Mouse (Mus musculus): ENCODE results near the gene Rgs7bp. TPM values are rescaled to one million over a fixed set of nuclear protein-coding genes. Genes with fewer than 3 reads are reported as not detected.
"Not testable (repeated sequence)": the region's sequence is repeated elsewhere in the genome, so short reads cannot be mapped to it uniquely, and the experiment has no call there.

Rgs7bp gene
- total and polyA plus RNA-seq, 3 experiments = not detected

DNA sequence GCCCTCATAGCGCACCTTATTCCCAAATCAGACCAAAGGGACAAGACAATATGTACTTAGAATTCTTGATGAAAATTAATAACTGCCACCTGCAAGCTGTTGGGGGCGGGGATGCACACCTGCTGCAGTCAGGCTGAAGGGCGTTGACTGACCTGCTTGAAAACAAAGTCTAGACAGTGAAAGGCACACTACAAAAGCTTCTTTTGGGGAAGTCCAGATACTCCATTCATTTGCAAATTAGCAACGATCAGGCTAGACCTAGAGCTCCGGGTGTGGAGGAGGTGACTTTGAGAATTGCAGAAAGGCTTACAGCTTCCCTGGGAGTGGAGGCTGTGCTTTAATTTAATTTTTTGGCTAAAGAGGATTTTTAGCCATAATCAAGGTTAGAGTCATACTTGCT lies 143.1 kb downstream of the Rgs7bp start:
- H3K27ac ChIP-seq (ENCODE audit: insufficient read depth, low read depth); H3K79me2 ChIP-seq (replicated peaks; ENCODE audit: control insufficient read depth, extremely low read depth, insufficient read depth, poor library complexity, severe bottlenecking); dilution Hi-C loops (cut with MboI; ENCODE audit: extremely low pct_ligation_motif_present, extremely low pct_unique_long_range_greater_than_20kb, low sequenced_read_pairs); H3K4me2 ChIP-seq (ENCODE audit: insufficient read depth, low read depth, poor library complexity, severe bottlenecking); H3K9me3 ChIP-seq (replicated peaks; ENCODE audit: low read length); H3K9ac ChIP-seq (ENCODE audit: insufficient read depth, low read depth); H3K4me3 ChIP-seq (replicated peaks in 1 of 3; ENCODE audit: low read depth in 2 of 3, low read length in 2 of 3, poor library complexity in 1 of 3); H3K27me3 ChIP-seq (replicated peaks); H3K36me3 ChIP-seq (replicated peaks in 1 of 2; ENCODE audit: control insufficient read depth in 1 of 2, insufficient read depth in 1 of 2, low read length in 1 of 2): not testable (repeated sequence)
- H3K4me1 ChIP-seq (ENCODE audit: control insufficient read depth in 1 of 2, insufficient read depth in 2 of 2) = peaks cover 0 to 16% of the 10 kb centered on the region in 2 experiments; a peak in 2 of 4 replicates
- peak; percentile 17 for DNase-seq (ENCODE audit: extremely low read depth)
- in situ Hi-C loops (cut with MboI; ENCODE audit: low pct_ligation_motif_present, low pct_unique_long_range_greater_than_20kb, low sequenced_read_pairs) = loop anchor here (5.0 to 10.0 kb wide), 2 partner anchors 47 to 99 kb away; partner anchors contain the start of gene Shisal2b

DNA sequence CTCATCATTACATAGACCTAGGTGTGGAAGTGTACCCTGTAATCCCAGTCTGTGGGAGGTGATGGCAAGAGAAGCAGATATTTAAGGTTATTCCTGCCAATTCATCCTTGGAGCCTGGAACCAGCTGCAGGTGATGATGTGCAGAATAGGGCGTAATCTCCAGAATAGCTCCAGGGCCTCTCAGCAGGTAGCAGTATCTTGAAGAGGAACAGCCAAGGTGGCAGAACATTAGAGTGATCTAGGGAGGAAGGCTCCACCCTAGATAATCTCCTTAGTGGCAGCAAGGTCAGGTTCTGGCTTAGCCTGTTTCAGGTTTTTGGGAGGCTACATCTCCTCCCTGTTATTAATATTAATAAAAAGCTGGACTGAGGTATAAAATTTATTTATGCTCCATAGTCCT lies 143.7 kb downstream of the Rgs7bp start:
- DNase-seq (ENCODE audit: extremely low read depth); H3K27ac ChIP-seq (ENCODE audit: insufficient read depth, low read depth); dilution Hi-C loops (cut with MboI; ENCODE audit: extremely low pct_ligation_motif_present, extremely low pct_unique_long_range_greater_than_20kb, low sequenced_read_pairs); H3K4me2 ChIP-seq (ENCODE audit: insufficient read depth, low read depth, poor library complexity, severe bottlenecking); H3K36me3 ChIP-seq (replicated peaks in 1 of 2; ENCODE audit: control insufficient read depth in 1 of 2, insufficient read depth in 1 of 2, low read length in 1 of 2); H3K9me3 ChIP-seq (replicated peaks; ENCODE audit: low read length); H3K9ac ChIP-seq (ENCODE audit: insufficient read depth, low read depth); H3K27me3 ChIP-seq (replicated peaks); H3K79me2 ChIP-seq (replicated peaks; ENCODE audit: control insufficient read depth, extremely low read depth, insufficient read depth, poor library complexity, severe bottlenecking); H3K4me3 ChIP-seq (replicated peaks in 1 of 3; ENCODE audit: low read depth in 2 of 3, low read length in 2 of 3, poor library complexity in 1 of 3): not testable (repeated sequence)
- in situ Hi-C loops (cut with MboI; ENCODE audit: low pct_ligation_motif_present, low pct_unique_long_range_greater_than_20kb, low sequenced_read_pairs) = loop anchor here (5.0 to 10.0 kb wide), 2 partner anchors 46 to 99 kb away; partner anchors contain the start of gene Shisal2b
- H3K4me1 ChIP-seq (ENCODE audit: control insufficient read depth in 1 of 2, insufficient read depth in 2 of 2) = peaks cover 0 to 16% of the 10 kb centered on the region in 2 experiments; a peak in 2 of 4 replicates

DNA sequence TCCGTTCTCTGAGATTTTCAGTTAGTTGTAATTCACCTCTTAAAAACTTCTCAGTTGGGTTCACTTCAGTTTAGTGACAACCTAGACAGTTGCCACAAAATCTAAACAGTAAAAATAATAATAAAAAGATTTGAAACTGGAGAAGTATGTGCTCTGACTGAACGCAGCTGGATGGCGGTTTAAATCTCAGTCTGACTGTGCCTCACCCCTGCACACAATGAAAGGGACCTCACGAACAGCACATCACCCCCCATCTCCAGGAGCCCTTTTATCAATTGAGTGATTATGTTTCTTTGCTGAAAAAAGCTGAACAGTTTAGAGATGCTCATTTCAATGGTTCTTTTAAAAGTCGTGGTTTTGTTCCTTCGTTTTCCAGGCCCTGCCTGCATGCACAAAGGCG lies 146.0 kb downstream of the Rgs7bp start:
- dilution Hi-C loops (cut with MboI; ENCODE audit: extremely low pct_ligation_motif_present, extremely low pct_unique_long_range_greater_than_20kb, low sequenced_read_pairs) (no loop called here), in situ Hi-C loops (cut with MboI; ENCODE audit: low pct_ligation_motif_present, low pct_unique_long_range_greater_than_20kb, low sequenced_read_pairs) (no loop called here)
- no peak for DNase-seq (ENCODE audit: extremely low read depth)

More for the DNA sequence above, 146.0 kb downstream of the Rgs7bp start:
- H3K4me2 ChIP-seq (ENCODE audit: insufficient read depth, low read depth, poor library complexity, severe bottlenecking) = no peak overlapping the region
- H3K9me3 ChIP-seq (replicated peaks; ENCODE audit: low read length) = no peaks in the 10 kb centered on the region
- H3K27me3 ChIP-seq (replicated peaks) = no peaks in the 10 kb centered on the region
- no peak for TF ChIP-seq JUN (IDR thresholded peaks at IDR 0.05; ENCODE audit: insufficient read depth, low read depth, low read length)
- no peak overlapping the region for H3K4me3 ChIP-seq (replicated peaks in 1 of 3; ENCODE audit: low read depth in 2 of 3, low read length in 2 of 3, poor library complexity in 1 of 3)
- H3K79me2 ChIP-seq (replicated peaks; ENCODE audit: control insufficient read depth, extremely low read depth, insufficient read depth, poor library complexity, severe bottlenecking) = no peaks in the 10 kb centered on the region
- H3K27ac ChIP-seq (ENCODE audit: insufficient read depth, low read depth) = no peak overlapping the region
- no peaks in the 10 kb centered on the region for H3K36me3 ChIP-seq (replicated peaks in 1 of 2; ENCODE audit: control insufficient read depth in 1 of 2, insufficient read depth in 1 of 2, low read length in 1 of 2)
- no peak overlapping the region for H3K9ac ChIP-seq (ENCODE audit: insufficient read depth, low read depth)
- H3K4me1 ChIP-seq (ENCODE audit: control insufficient read depth in 1 of 2, insufficient read depth in 2 of 2) = peaks cover 0 to 9% of the 10 kb centered on the region in 2 experiments; a peak in 1 of 4 replicates

Other genes with a start within 250 kb of the Rgs7bp start
- gene Cwc27, start 237.8 kb downstream of the Rgs7bp start, total RNA-seq (2012; rRNA removed) = 25.3 and 26.0 TPM in 2 replicates
- gene Cwc27, start 237.8 kb downstream of the Rgs7bp start, total RNA-seq (2014; rRNA removed) = 24.9 and 28.2 TPM in 2 replicates
- 38.4 and 47.0 TPM in 2 replicates for gene Cwc27, start 237.8 kb downstream of the Rgs7bp start, polyA plus RNA-seq (2012; ENCODE audit: insufficient read length, low read depth)
- gene Shisal2b, start 191.0 kb downstream of the Rgs7bp start, total RNA-seq (2012; rRNA removed) = 0.17 and 0.38 TPM in 2 replicates
- not detected in 2 replicates for gene Shisal2b, start 191.0 kb downstream of the Rgs7bp start, total RNA-seq (2014; rRNA removed)
- not detected in 2 replicates for gene Shisal2b, start 191.0 kb downstream of the Rgs7bp start, polyA plus RNA-seq (2012; ENCODE audit: insufficient read length, low read depth)
- 0.25 and 0.30 TPM in 2 replicates for gene 4933425L06Rik, start 27.2 kb upstream of the Rgs7bp start, total RNA-seq (2012; rRNA removed)
- gene 4933425L06Rik, start 27.2 kb upstream of the Rgs7bp start, total RNA-seq (2014; rRNA removed) = not detected in 2 replicates
- 0.10 TPM in 1 of 2 replicates, not detected in the other for gene 4933425L06Rik, start 27.2 kb upstream of the Rgs7bp start, polyA plus RNA-seq (2012; ENCODE audit: insufficient read length, low read depth)
- 0.13 TPM in 2 replicates for gene Rnf180, start 239.9 kb upstream of the Rgs7bp start, total RNA-seq (2012; rRNA removed)
- 0.31 TPM in 1 of 2 replicates, not detected in the other for gene Rnf180, start 239.9 kb upstream of the Rgs7bp start, total RNA-seq (2014; rRNA removed)
- gene Rnf180, start 239.9 kb upstream of the Rgs7bp start, polyA plus RNA-seq (2012; ENCODE audit: insufficient read length, low read depth) = 0.19 and 0.66 TPM in 2 replicates

Data from CH12.LX (cell line).